Mouse (Mus musculus) left cerebral cortex, adult 11 months (tissue): ENCODE measurements at regions not wholly inside any gene's neighbourhood (a gene's known extent, or its start where the extent isn't known, plus 50 kb on each side); places are given as distances from the start of the nearest gene placed in this dataset.

Experiments
- DNase-seq: peaks from one replicate; pipeline ENCODE4 v3.0.0; 2022; ENCODE audit warnings: low spot score

DNA sequence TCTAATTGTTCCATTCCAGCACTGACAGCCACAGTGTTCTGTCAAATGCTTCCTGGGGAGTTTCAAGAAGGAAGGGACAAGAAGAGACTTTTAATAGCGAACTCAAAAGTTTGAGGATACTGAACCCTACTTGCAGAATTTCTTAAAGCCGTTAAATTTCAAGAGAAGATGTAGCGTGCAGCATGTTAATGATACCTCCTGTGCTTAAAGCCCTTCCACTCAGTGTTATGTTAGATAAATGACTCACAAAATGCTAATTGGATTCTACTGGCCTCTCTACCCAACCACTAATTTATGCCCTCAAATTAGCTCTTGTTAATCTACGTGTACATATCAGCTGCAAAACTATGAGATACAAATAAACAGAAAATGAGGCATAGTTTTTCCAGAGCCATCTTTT is 541.8 kb upstream of the Cdh20 start:
- DNase-seq = no peak

- peak; percentile 54 for DNase-seq
Observed at GRCm38 (mm10) chr1:104226901-104227300, 541.4 kb upstream of the Cdh20 start.

- DNase-seq = peak; percentile 22
Observed at GRCm38 (mm10) chr1:104241605-104242004, 526.7 kb upstream of the Cdh20 start.

GRCm38 (mm10) chr1:104265775-104266174 is 502.6 kb upstream of the Cdh20 start:
- DNase-seq = no peak

DNA sequence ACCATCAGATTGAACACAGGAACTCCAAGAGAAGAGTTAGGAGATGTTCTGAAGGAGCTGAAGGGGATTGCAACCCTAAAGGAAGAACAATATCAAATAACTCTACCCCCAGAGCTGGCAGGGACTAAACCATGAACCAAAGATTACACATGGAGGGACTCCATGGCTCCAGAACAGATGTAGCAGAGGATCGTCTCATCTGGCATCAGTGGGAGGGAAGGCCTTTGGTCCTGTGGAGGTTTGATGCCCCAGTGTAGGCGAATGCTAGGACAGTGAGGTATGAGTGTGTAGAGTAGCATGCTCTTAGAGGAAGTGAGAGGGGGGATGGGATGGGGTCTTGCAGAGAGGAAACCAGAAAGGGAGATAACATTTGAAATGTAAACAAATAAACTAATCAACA is 460.4 kb upstream of the Cdh20 start:
- no peak for DNase-seq

DNA sequence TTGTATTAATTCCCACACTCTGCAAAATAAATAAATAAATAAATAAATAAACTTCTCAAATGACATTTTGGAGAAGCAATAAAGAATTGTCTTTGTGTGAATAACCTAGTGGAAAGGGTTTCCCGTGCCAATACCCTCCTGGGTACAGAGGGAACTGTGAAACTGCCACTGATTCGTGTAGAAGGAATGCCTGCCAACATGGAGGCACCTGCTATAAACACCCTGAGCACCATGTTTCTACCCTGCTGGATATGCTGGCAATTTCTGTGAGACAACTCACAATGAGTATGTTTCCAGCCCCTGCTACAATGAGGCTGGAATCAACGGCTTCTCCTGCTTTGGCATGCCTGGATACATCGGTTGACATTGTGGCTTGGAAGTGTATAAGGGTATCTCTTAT is 456.7 kb upstream of the Cdh20 start:
- no peak for DNase-seq

GRCm38 (mm10) chr1:104315058-104315457 is 453.3 kb upstream of the Cdh20 start:
- DNase-seq = no peak

- no peak for DNase-seq
Observed at GRCm38 (mm10) chr1:104318020-104318419, 450.3 kb upstream of the Cdh20 start.

DNA sequence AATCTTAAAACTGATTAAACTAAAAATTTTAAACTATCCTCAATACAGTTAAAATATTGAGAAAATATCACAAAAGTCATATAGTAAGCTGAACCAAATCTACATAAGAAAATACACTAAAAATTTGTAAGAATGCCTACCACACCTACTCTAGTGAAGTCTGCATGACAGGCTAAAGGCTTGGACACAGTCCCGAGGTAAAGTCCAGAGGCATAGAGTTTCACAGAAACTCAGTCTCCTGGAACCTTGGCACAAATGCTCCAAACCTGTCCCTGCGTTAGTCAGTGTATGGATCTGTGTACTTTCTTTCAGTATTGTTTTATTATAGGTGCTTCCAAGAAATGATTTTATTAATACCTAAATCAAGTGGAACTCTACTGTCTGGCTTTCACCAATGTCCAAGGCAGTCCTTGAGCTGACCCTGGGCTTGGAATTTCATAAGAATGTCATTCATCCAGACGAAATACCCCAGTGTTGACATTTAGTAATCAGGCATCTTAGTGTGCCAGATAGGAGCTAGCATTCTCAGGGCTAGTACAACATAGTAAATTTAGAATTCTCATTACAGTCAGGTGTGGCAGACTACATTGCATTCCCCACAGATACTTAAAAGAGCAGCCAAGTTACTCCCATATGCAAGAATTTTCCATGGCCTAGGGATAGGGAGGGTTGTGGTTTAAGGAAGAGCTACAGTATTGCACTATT is 435.5 kb upstream of the Cdh20 start:
- no peak for DNase-seq

GRCm38 (mm10) chr1:104333577-104333976 is 434.8 kb upstream of the Cdh20 start:
- DNase-seq = no peak
